ENCODE assay signal across 22 mouse cellular contexts in genomic region chr2:134987978-134988377, GRCm38 (mm10).
DNase-seq lines count a peak whose midpoint lies in the region; ATAC-seq and TF ChIP-seq lines count a peak whose summit lies in the region.
"Had no signal": no experiment of that assay in that cellular context is flagged by ENCODE, and none has a peak within 500 bp of the region (broad histone marks: within the 10 kb centered on the region; RNA-seq: fewer than 3 reads in every experiment).

No protein-coding gene starts in this region.

- H3K9ac ChIP-seq in hindbrain, postnatal 0 days (replicated peaks; ENCODE audit: low read length), result no peak overlapping the region
- H3K9ac ChIP-seq in hindbrain, embryonic 13.5 days, result no peak overlapping the region
- H3K9ac ChIP-seq in kidney, embryonic 16.5 days (replicated peaks; ENCODE audit: low read length), result no peak overlapping the region
- H3K9ac ChIP-seq: forebrain, embryonic 13.5 days; hindbrain, embryonic 15.5 days; liver, embryonic 15.5 days; lung, embryonic 15.5 days; neural tube, embryonic 15.5 days had no signal

- peak; percentile 56 for DNase-seq in hindbrain, postnatal 0 days (ENCODE audit: low spot score)
- peak; percentile 53 for DNase-seq in brain, embryonic 14.5 days (ENCODE audit: low read depth)
- DNase-seq in cerebellum, adult 11-12 months, result peak; percentile 67
- DNase-seq in cerebellum, postnatal 10 days, result peak; percentile 92 to 94
- DNase-seq in kidney, adult 11 months, result no peak
- DNase-seq in B cell, adult 2 months, result no peak
- DNase-seq: heart, postnatal 4 days; layer of hippocampus, adult 9-11 months; liver; lung, postnatal 36 days; right cerebral cortex, adult 18-20 months had no signal

- no peak overlapping the region for H3K27ac ChIP-seq in hindbrain, postnatal 0 days
- no peak overlapping the region for H3K27ac ChIP-seq in hindbrain, embryonic 13.5 days
- H3K27ac ChIP-seq in kidney, embryonic 16.5 days (ENCODE audit: low read length), result no peak overlapping the region
- H3K27ac ChIP-seq: forebrain, embryonic 13.5 days; hindbrain, embryonic 15.5 days; kidney, postnatal 0 days; left cerebral cortex, adult 2 months; limb, embryonic 10.5 days; liver, embryonic 15.5 days; lung, embryonic 15.5 days; neural tube, embryonic 15.5 days had no signal

- ATAC-seq in hindbrain, postnatal 0 days, result no peak
- ATAC-seq in hindbrain, embryonic 13.5 days (ENCODE audit: low FRiP score), result no peak
- ATAC-seq in kidney, embryonic 16.5 days (ENCODE audit: low FRiP score, low TSS enrichment), result no peak
- ATAC-seq: forebrain, embryonic 13.5 days; intestine, postnatal 0 days had no signal

- no peaks in the 10 kb centered on the region for H3K27me3 ChIP-seq in hindbrain, postnatal 0 days (ENCODE audit: insufficient read depth, low read length)
- no peaks in the 10 kb centered on the region for H3K27me3 ChIP-seq in hindbrain, embryonic 13.5 days
- no peaks in the 10 kb centered on the region for H3K27me3 ChIP-seq in kidney, embryonic 16.5 days (ENCODE audit: insufficient read depth, low read length)
- H3K27me3 ChIP-seq: forebrain, embryonic 13.5 days; hindbrain, embryonic 15.5 days; liver, embryonic 15.5 days; lung, embryonic 15.5 days; neural tube, embryonic 15.5 days had no signal

- H3K4me2 ChIP-seq in hindbrain, postnatal 0 days (ENCODE audit: low read depth, low read length), result no peak overlapping the region
- no peak overlapping the region for H3K4me2 ChIP-seq in hindbrain, embryonic 13.5 days
- no peak overlapping the region for H3K4me2 ChIP-seq in kidney, embryonic 16.5 days (replicated peaks; ENCODE audit: low read depth, low read length)
- H3K4me2 ChIP-seq: forebrain, embryonic 13.5 days; hindbrain, embryonic 15.5 days; liver, embryonic 15.5 days; lung, embryonic 15.5 days; neural tube, embryonic 15.5 days had no signal

- no peak for TF ChIP-seq POLR2A in brain, embryonic 14.5 days (IDR thresholded peaks at IDR 0.05; ENCODE audit: borderline replicate concordance, extremely low read depth, insufficient read depth, insufficient read length, poor library complexity, severe bottlenecking)

- H3K4me3 ChIP-seq in hindbrain, postnatal 0 days (ENCODE audit: low read length), result no peak overlapping the region
- no peak overlapping the region for H3K4me3 ChIP-seq in hindbrain, embryonic 13.5 days
- H3K4me3 ChIP-seq in kidney, embryonic 16.5 days (ENCODE audit: low read length), result no peak overlapping the region
- H3K4me3 ChIP-seq: forebrain, embryonic 13.5 days; hindbrain, embryonic 15.5 days; left cerebral cortex, adult 2 months; limb, embryonic 10.5 days; liver, embryonic 15.5 days; lung, embryonic 15.5 days; neural tube, embryonic 15.5 days had no signal

- no peaks in the 10 kb centered on the region for H3K36me3 ChIP-seq in hindbrain, postnatal 0 days (ENCODE audit: insufficient read depth, low read length)
- H3K36me3 ChIP-seq in hindbrain, embryonic 13.5 days, result no peaks in the 10 kb centered on the region
- no peaks in the 10 kb centered on the region for H3K36me3 ChIP-seq in kidney, embryonic 16.5 days (ENCODE audit: insufficient read depth, low read length)
- H3K36me3 ChIP-seq: hindbrain, embryonic 15.5 days; limb, embryonic 10.5 days; liver, embryonic 15.5 days; lung, embryonic 15.5 days; neural tube, embryonic 15.5 days had no signal

- no peak for TF ChIP-seq CTCF in hindbrain, postnatal 0 days (IDR thresholded peaks at IDR 0.05; ENCODE audit: low read depth)
- TF ChIP-seq CTCF in brain, embryonic 14.5 days (IDR thresholded peaks at IDR 0.05; ENCODE audit: borderline replicate concordance, extremely low read depth, insufficient read depth, insufficient read length), result no peak

- no peaks in the 10 kb centered on the region for H3K9me3 ChIP-seq in hindbrain, postnatal 0 days (ENCODE audit: low read length)
- no peaks in the 10 kb centered on the region for H3K9me3 ChIP-seq in hindbrain, embryonic 13.5 days
- no peaks in the 10 kb centered on the region for H3K9me3 ChIP-seq in kidney, embryonic 16.5 days (ENCODE audit: low read length)
- H3K9me3 ChIP-seq: forebrain, embryonic 13.5 days; hindbrain, embryonic 15.5 days; limb, embryonic 10.5 days; liver, embryonic 15.5 days; lung, embryonic 15.5 days; neural tube, embryonic 15.5 days had no signal

- H3K4me1 ChIP-seq in hindbrain, postnatal 0 days (ENCODE audit: insufficient read depth, low read length), result no peaks in the 10 kb centered on the region; the same call in 1 of the 2 replicates
- H3K4me1 ChIP-seq in hindbrain, embryonic 13.5 days (replicated peaks), result no peaks in the 10 kb centered on the region
- H3K4me1 ChIP-seq in kidney, embryonic 16.5 days (ENCODE audit: insufficient read depth, low read length), result no peaks in the 10 kb centered on the region
- H3K4me1 ChIP-seq: forebrain, embryonic 13.5 days; liver, embryonic 15.5 days; lung, embryonic 15.5 days had no signal

- 67% methylated on average over 5 of the region's 5 CpGs for WGBS in hindbrain, postnatal 0 days
- WGBS in hindbrain, embryonic 13.5 days, result 86% methylated on average over 5 of the region's 5 CpGs
- WGBS in kidney, embryonic 16.5 days, result 87% methylated on average over 5 of the region's 5 CpGs

Comparison
In these comparisons a context has a peak if more than half of its experiments do, and no peak if none do; other contexts are left out.
1. DNase-seq: peak in hindbrain, postnatal 0 days (single experiment), brain, embryonic 14.5 days (single experiment), cerebellum, adult 11-12 months (single experiment) and cerebellum, postnatal 10 days (2 of 2); none in kidney, adult 11 months (single experiment) and B cell, adult 2 months (0 of 2).